Mouse (Mus musculus) spleen, postnatal 4 days (tissue): Measurements from ENCODE around the gene Rarg.
A peak's percentile ranks its signal among the peaks of the same experiment; 100 is the strongest.

Experiments
- DNase-seq, 2 experiments: peaks; one replicate each; pipeline ENCODE4 v3.0.0; 2022; ENCODE audit warnings: low spot score in 2 of 2

Gene Rarg

GRCm38 (mm10) chr15:102258076-102258470 is 756 bp upstream of the Rarg start:
- DNase-seq = no peak

GRCm38 (mm10) chr15:102256431-102257201 is 701 bp downstream of the Rarg start:
- DNase-seq = no peak

DNA sequence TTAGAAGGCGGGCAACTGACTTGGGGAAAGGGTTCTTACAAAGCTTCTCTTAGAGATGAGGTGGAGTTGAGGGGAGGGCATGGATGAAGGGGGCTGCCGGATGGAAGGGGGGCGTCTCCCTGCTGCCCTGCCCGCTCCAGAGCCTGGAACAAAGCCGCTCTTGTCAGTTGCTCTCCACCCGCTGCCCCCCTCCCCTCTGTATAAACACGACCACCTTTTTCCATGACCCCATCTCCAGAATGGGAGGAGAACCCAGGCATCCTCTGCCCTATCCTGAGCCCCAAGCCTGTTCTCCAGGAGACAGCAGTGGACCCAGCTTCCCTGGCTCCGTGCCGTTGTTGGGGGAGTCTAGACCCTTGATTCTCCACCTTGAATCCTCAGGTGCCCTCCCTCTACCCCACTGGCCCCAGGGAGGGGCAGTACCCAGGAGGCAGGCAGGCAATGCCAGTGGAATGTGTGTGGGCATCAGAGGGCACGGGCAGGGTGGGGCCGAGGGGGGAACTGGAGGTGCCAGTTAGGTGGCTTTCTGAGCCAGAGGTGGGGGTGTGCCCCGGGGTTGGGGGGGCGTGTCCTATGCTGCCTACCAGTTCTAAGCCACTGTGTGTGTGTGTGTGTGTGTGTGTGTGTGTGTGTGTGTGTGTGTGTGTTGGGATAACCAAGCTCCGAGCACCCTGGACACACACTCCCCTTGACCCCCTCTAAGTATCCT is 1.6 kb downstream of the Rarg start:
- no peak for DNase-seq

DNA sequence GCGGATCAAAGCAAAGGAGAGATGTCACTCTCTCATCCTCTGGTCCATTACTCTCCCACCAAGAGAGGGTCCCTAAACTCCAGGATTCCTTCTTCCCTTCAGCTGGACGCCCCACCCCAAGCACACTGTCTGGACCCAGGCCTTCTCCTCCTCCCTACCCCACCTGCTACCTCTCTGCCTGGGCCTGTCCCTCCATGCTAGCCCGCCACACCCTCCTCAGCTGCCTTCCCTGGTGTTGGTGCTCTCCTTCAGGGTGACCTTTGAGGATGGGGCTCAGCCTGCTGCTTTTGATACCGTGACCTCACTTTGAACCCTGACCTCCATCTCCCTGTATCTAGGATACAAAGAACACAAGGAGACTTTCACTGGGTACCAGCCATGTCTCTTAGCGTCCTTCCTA is 6.8 kb downstream of the Rarg start:
- no peak for DNase-seq

GRCm38 (mm10) chr15:102249967-102250366 is 7.3 kb downstream of the Rarg start:
- no peak for DNase-seq

DNA sequence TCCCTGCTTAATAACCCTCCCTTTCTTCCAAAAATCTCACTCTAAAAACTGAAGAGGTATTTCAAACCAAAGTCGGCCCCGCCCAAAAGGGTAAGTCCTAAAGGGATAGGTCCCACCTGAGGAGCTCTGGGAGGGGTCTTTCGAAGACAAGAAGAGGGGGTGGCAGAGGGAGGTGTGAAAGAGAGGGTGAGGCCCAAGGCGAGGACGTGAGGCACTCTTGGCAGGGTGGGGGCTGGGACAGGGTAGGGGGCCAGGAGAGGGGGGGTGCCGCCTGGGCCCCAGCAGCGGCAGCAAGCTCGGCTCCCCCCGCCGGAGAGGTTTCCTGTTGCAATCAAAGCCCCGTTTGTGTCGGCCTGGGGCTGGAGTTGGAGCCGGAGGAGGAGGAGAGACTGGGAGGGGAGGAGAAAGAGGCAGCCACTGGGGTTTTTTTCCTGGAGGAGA is 8.0 kb downstream of the Rarg start:
- no peak for DNase-seq

DNA sequence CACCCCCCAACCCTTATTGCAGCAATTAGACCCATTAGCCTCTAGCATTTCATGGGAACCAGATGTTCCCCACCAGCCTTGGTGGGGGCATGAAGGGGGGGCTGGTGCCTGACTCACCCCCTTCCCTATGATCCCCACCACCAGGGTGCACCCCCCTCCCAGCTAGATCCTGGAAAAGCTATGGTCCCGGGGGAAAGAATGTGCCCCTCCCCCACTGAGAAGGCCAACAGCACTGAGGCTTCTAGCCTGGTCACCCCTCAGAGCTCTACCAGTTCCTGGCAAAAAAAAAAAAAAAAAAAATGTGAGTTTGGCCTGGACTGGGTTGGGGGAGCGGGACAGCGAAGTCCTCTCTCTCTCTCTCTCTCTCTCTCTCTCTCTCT is 8.5 kb downstream of the Rarg start:
- DNase-seq = no peak

DNA sequence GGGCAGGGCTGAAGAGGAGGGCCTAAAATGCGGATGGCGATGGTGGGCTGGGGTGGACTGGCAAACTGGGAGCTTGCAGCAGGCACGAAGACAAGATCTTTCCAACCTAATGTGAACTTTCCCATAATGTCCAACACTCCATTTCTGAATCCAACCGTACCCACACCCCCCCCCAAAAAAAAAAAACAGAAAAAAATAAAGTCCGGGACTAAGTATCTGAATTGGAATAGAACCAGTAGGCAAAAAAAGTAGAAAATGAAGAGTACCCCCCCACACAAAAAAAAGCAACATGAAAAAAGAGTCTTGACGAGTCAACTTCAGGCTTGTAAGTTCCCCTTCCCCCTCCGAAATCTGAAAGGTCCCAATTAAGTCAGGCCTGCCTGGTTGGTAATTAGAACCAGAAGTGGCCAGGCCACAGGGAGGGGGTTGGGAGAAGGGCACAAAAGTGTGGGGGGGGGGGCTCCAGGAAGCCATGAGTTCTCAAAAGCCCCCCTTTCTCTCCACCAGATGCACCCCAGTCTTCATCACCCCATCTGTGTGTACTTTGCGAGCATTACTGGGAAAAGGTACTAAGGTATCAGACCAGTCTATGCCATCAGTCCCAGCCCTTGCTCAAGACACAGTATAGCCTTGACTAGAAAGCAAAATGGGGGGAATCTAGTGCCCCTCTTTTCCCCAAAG is 9.0 kb downstream of the Rarg start:
- DNase-seq = no peak

- DNase-seq = peak; percentile 29 to 69
These were observed 9.8 kb downstream of the Rarg start for GRCm38 (mm10) chr15:102247252-102248130.

DNA sequence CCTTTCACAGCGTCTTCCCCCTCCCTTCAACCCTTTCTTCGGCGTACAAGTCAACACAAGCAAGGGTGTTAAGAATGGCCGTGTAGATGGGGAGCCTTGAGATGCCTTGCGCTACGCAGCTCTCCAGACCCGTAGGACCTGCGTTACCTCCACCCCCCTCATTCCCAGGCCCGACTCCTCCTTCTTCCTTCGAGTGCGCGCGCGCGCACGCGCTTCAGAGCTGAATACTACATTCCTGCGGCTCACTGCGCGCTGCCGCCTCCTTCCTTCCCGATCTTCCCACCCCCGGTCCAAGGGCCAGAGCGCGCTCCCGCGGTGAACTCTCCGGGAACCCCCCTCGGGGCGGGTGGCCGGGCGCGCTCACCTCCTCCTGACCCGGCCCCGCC is 10.5 kb downstream of the Rarg start:
- peak; percentile 61 to 78 for DNase-seq

DNA sequence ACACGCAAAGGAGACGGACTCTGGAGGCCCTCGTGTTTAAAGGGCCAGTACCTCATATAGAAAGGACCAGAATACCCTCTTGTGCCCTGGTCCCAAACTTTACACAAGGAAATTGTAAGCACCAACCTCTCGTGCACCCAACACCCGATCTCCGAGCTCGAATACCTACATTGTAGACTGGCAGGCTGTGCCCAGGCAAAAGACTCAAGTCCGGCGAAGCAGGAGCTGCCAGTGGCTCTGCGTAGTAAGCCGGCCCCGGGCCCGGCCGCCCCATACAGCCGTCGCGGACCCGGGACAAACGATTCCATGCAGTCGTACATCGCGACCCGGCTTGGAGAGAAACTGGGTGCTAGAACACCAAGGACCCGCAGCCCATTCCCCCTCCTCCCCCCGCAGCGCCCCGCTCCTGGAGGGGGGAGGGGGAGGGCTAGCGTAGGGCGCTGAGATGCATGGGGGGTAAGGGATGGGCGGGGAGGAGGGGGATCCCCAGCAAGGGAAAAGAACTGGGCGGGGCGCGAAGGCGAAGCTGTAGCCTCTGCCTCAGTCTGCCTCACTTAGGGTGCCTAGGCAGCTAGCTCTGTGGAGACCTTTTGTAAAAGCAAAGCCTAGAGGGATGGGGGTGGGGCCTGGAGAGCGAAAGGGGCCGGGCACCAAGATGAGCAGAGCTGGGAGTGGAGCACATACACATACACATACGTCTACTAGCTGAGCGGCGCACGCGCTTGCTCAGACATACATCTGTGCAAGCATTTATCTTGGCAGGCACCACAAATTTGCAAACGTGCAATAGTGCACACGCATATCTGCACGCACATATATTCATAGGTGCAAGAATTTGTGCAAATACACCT is 11.2 kb downstream of the Rarg start:
- peak in 1 of 2 experiments; percentile 53 for DNase-seq

- no peak for DNase-seq
These were observed 11.8 kb downstream of the Rarg start for GRCm38 (mm10) chr15:102245461-102245881.

GRCm38 (mm10) chr15:102244306-102245191 is 12.8 kb downstream of the Rarg start:
- no peak for DNase-seq

DNA sequence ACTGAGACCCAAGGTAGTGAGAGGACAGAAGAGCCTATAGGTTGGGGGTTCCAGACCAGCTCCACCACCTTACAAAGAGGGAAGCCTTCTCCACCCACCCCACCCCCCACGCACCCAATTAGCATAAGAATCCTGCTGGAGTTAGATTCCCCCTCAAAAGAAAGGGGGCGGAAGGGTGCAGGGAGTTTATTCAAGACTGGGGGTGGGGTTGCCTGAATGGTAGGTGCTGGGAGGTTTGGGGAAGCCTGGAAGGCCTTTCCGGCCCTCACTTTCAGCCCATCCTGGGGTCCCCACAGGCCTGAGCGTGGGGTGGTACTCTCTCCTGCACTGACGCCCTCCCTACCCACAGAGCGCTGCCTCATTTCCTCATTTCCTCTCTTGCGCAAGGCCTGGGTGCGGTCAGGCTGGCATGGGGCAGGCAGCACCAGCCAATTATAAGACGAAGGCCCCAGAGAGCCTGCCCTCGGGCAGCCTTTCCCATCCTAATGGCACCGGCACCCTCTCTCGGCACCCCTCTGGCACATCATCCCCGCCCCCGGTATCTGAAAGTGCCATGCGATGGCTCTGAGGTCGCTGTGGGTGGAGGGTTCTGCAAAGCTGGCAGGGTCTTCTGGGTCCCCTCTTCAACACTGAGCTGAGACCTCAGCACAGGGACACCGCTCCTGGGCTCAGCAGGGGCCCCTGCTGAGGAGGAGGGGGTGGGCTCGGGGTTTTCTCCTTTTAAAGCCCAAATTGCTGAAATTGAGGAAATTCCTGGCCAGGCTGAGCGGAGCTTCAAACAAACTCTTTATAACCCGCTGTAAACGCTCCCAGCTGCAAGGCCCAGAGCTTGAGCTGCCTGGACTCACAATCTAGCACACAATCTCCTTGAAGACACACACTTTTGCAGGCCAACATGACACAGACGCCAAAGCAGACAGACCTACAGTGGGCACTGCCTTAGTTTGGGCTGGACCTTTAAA is 13.8 kb downstream of the Rarg start:
- peak; percentile 69 to 86 for DNase-seq

DNA sequence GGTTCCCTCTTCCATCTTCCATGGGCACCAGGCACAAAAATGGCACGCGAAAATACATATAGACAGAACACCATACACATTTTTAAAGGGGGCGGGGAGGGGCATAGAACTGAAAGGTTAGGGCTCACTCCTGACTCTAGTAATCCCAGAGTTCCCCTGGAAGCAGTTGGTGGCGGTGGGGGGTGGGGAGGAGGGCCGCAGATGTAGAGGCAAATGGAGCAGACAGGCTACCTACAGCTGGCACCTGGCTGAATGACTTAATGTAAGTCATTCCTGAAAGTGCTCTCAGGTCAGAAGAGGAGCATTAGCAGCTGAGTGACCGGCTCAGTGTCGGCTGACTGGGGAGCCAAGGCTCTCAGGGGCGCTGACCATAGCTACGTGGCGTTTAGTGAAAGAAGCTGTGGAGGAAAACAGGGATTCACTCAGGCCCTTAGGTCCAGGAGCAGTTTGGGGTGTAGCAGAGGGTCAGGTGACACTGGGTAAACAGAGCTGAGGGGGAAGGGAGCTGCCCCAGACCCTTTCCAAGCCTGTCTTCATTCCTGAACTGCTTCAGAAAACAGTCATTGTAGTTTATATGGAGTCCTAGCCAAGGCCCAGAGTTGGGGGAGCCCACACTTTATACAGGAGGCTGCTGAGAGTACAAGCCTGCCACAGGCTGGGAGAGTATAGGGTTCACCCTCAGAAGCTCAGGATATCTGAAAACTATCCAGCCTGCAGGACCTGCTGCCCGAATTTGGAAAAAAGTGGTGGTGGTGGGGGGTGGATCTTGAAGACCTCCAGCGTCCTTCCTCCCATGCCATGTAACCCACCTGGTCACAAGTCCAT is 14.7 kb downstream of the Rarg start:
- DNase-seq = no peak

- DNase-seq = no peak
These were observed 16.7 kb downstream of the Rarg start for GRCm38 (mm10) chr15:102240607-102241006.

GRCm38 (mm10) chr15:102239851-102240250 is 17.5 kb downstream of the Rarg start:
- no peak for DNase-seq

GRCm38 (mm10) chr15:102239260-102239590 is 18.1 kb downstream of the Rarg start:
- DNase-seq = peak; percentile 77 to 93
